Mouse (Mus musculus): ENCODE measurements around the gene Tubg2. TPM values are rescaled to one million over a fixed set of nuclear protein-coding genes. Genes with fewer than 3 reads are reported as not detected.

Tubg2 gene
- total and polyA plus RNA-seq, 3 experiments = 2.1 to 10.5 (median 4.7) TPM

DNA sequence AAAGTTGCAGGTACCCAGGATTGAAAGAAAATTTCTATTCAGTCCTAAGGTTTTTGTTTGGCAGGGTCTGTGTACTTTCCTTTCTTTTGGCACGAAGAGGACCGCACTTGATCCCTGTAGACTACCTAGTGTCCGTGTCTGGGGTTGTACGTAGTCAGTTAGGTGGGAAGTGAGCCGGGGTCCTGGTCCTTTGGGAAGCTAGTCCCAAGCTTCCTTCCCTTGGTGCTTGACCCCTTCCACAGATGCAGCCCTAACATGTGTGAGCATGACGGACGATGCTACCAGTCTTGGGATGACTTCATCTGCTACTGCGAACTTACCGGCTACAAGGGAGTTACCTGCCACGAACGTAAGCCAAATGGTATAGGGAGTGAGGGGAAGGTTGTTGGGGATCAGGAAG lies 26.3 kb downstream of the Tubg2 start:
- dilution Hi-C loops (cut with MboI; ENCODE audit: extremely low pct_ligation_motif_present, extremely low pct_unique_long_range_greater_than_20kb, low sequenced_read_pairs) = no loop called here
- H3K79me2 ChIP-seq (replicated peaks; ENCODE audit: control insufficient read depth, extremely low read depth, insufficient read depth, poor library complexity, severe bottlenecking) = peaks cover 12% of the 10 kb centered on the region
- TF ChIP-seq JUN (IDR thresholded peaks at IDR 0.05; ENCODE audit: insufficient read depth, low read depth, low read length) (no peak), CHD2 (IDR thresholded peaks at IDR 0.05; ENCODE audit: low read length) (no peak), MYC (IDR thresholded peaks at IDR 0.05; ENCODE audit: low read depth, low read length) (no peak), ZKSCAN1 (IDR thresholded peaks at IDR 0.05; ENCODE audit: borderline replicate concordance, low read depth, low read length) (no peak), HCFC1 (IDR thresholded peaks at IDR 0.05; ENCODE audit: low read depth, low read length) (no peak), ZNF384 (IDR thresholded peaks at IDR 0.05; ENCODE audit: low read depth, low read length) (no peak), IRF4 (IDR thresholded peaks at IDR 0.05; ENCODE audit: low read depth, low read length) (no peak), NELFE (IDR thresholded peaks at IDR 0.05; ENCODE audit: low read depth, low read length) (no peak), BHLHE40 (IDR thresholded peaks at IDR 0.05; ENCODE audit: low read depth, low read length) (no peak), TBP (conservative IDR thresholded peaks at IDR 0.05; ENCODE audit: low read depth, low read length) (no peak), CHD1 (IDR thresholded peaks at IDR 0.05; ENCODE audit: low read depth, low read length) (no peak), POLR2A (IDR thresholded peaks at IDR 0.05; ENCODE audit: low read depth, low read length) (no peak), EP300 (IDR thresholded peaks at IDR 0.05; ENCODE audit: low read length) (no peak), ZC3H11A (IDR thresholded peaks at IDR 0.05; ENCODE audit: low read depth, low read length) (no peak), ZMIZ1 (IDR thresholded peaks at IDR 0.05; ENCODE audit: low read depth, low read length) (no peak), UBTF (IDR thresholded peaks at IDR 0.05; ENCODE audit: low read depth, low read length) (no peak), ELF1 (IDR thresholded peaks at IDR 0.05; ENCODE audit: low read depth, low read length) (no peak), PAX5 (IDR thresholded peaks at IDR 0.05; ENCODE audit: low read length) (no peak), CTCF (conservative IDR thresholded peaks at IDR 0.05 in 1 of 2, IDR thresholded peaks at IDR 0.05 in 1 of 2; ENCODE audit: low read depth in 2 of 2, low read length in 2 of 2) (no peak)

DNA sequence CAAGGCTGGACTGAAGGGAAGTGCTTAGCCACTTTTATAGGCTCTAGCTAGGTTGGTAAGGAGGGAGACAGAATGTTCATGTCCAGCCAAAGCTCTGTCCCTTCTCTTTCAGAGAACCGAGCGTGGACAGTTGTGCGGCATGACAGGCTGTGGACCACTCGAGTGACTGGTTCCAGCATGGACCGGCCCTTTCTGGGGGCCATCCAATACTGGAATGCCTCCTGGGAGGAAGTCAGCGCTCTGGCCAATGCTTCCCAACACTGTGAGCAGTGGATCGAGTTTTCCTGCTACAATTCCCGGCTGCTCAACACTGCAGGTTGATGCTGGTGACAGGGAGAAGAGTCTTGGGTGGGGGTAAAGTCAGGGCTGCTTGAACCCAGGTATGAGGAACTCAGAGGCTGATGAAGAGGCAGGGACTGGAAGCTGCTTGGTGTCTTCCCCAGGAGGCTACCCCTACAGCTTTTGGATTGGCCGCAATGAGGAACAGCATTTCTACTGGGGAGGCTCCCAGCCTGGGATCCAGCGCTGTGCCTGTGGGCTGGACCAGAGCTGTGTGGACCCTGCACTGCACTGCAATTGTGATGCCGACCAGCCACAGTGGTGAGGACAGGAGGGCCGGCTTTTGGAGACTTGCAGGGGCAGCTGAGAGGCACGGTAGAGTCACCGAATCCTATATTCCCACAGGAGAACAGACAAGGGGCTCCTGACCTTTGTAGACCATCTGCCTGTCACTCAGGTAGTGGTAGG lies 27.2 kb downstream of the Tubg2 start:
- no peak overlapping the region for H3K4me2 ChIP-seq (ENCODE audit: insufficient read depth, low read depth, poor library complexity, severe bottlenecking)
- in situ Hi-C loops (cut with MboI; ENCODE audit: low pct_ligation_motif_present, low pct_unique_long_range_greater_than_20kb, low sequenced_read_pairs) (loop anchor here (5.0 kb wide), 1 partner anchor 101 kb away; the partner anchor contains the start of gene Coasy), dilution Hi-C loops (cut with MboI; ENCODE audit: extremely low pct_ligation_motif_present, extremely low pct_unique_long_range_greater_than_20kb, low sequenced_read_pairs) (no loop called here)
- H3K4me3 ChIP-seq (replicated peaks in 1 of 3; ENCODE audit: low read depth in 2 of 3, low read length in 2 of 3, poor library complexity in 1 of 3) = no peak overlapping the region
- no peak for DNase-seq (ENCODE audit: extremely low read depth)
- no peaks in the 10 kb centered on the region for H3K27me3 ChIP-seq (replicated peaks)
- H3K9ac ChIP-seq (ENCODE audit: insufficient read depth, low read depth) = no peak overlapping the region
- TF ChIP-seq ZC3H11A (IDR thresholded peaks at IDR 0.05; ENCODE audit: low read depth, low read length) (no peak), RAD21 (IDR thresholded peaks at IDR 0.05; ENCODE audit: low read depth, low read length) (no peak), ZNF384 (IDR thresholded peaks at IDR 0.05; ENCODE audit: low read depth, low read length) (no peak), MEF2A (IDR thresholded peaks at IDR 0.05; ENCODE audit: borderline replicate concordance, low read depth, low read length) (no peak), MXI1 (IDR thresholded peaks at IDR 0.05; ENCODE audit: low read depth, low read length) (no peak), JUND (conservative IDR thresholded peaks at IDR 0.05; ENCODE audit: low read depth, low read length) (no peak), POLR2A (IDR thresholded peaks at IDR 0.05; ENCODE audit: low read depth, low read length) (no peak), ELF1 (IDR thresholded peaks at IDR 0.05; ENCODE audit: low read depth, low read length) (no peak), UBTF (IDR thresholded peaks at IDR 0.05; ENCODE audit: low read depth, low read length) (no peak), MYC (IDR thresholded peaks at IDR 0.05; ENCODE audit: low read depth, low read length) (no peak), SIN3A (IDR thresholded peaks at IDR 0.05; ENCODE audit: low read length) (no peak), MAZ (IDR thresholded peaks at IDR 0.05; ENCODE audit: low read depth, low read length) (no peak), ZMIZ1 (IDR thresholded peaks at IDR 0.05; ENCODE audit: low read depth, low read length) (no peak), USF1 (IDR thresholded peaks at IDR 0.05; ENCODE audit: low read depth, low read length) (no peak), RCOR1 (conservative IDR thresholded peaks at IDR 0.05; ENCODE audit: low read depth, low read length) (no peak), POLR2AphosphoS2 (IDR thresholded peaks at IDR 0.05; ENCODE audit: low read depth, low read length) (no peak), IRF4 (IDR thresholded peaks at IDR 0.05; ENCODE audit: low read depth, low read length) (no peak), ZKSCAN1 (IDR thresholded peaks at IDR 0.05; ENCODE audit: borderline replicate concordance, low read depth, low read length) (no peak)
- no peaks in the 10 kb centered on the region for H3K9me3 ChIP-seq (replicated peaks; ENCODE audit: low read length)
- H3K36me3 ChIP-seq (replicated peaks in 1 of 2; ENCODE audit: control insufficient read depth in 1 of 2, insufficient read depth in 1 of 2, low read length in 1 of 2) = peaks cover 73 to 98% of the 10 kb centered on the region in 2 experiments
- no peak overlapping the region for H3K27ac ChIP-seq (ENCODE audit: insufficient read depth, low read depth)
- H3K79me2 ChIP-seq (replicated peaks; ENCODE audit: control insufficient read depth, extremely low read depth, insufficient read depth, poor library complexity, severe bottlenecking) = peaks cover 5% of the 10 kb centered on the region; the same call in 1 of the 2 replicates
- peaks cover 5 to 26% of the 10 kb centered on the region in 2 experiments for H3K4me1 ChIP-seq (ENCODE audit: control insufficient read depth in 1 of 2, insufficient read depth in 2 of 2)

More for the DNA sequence above, 26.3 kb downstream of the Tubg2 start:
- Histone ChIP-seq H3K4me1 (ENCODE audit: control insufficient read depth in 1 of 2, insufficient read depth in 2 of 2) (peaks cover 7 to 36% of the 10 kb centered on the region in 2 experiments), H3K4me3 (replicated peaks in 1 of 3; ENCODE audit: low read depth in 2 of 3, low read length in 2 of 3, poor library complexity in 1 of 3) (no peak overlapping the region), H3K4me2 (ENCODE audit: insufficient read depth, low read depth, poor library complexity, severe bottlenecking) (no peak overlapping the region), H3K27ac (ENCODE audit: insufficient read depth, low read depth) (no peak overlapping the region), H3K27me3 (replicated peaks) (no peaks in the 10 kb centered on the region), H3K36me3 (replicated peaks in 1 of 2; ENCODE audit: control insufficient read depth in 1 of 2, insufficient read depth in 1 of 2, low read length in 1 of 2) (peaks cover 65 to 92% of the 10 kb centered on the region in 2 experiments), H3K9ac (ENCODE audit: insufficient read depth, low read depth) (no peak overlapping the region), H3K9me3 (replicated peaks; ENCODE audit: low read length) (no peaks in the 10 kb centered on the region)
- in situ Hi-C loops (cut with MboI; ENCODE audit: low pct_ligation_motif_present, low pct_unique_long_range_greater_than_20kb, low sequenced_read_pairs) = loop anchor here (5.0 kb wide), 1 partner anchor 100 kb away; the partner anchor contains the start of gene Coasy
- no peak for DNase-seq (ENCODE audit: extremely low read depth)

Data from CH12.LX (cell line).